Mouse (Mus musculus) embryonic fibroblast, embryonic 13.5 days (primary cell): ENCODE results near the gene Magea10. TPM values are rescaled to one million over a fixed set of nuclear protein-coding genes. Genes with fewer than 3 reads are reported as not detected.

Experiments used
- H3K27ac ChIP-seq: 2 replicates; pipeline ENCODE4 v1.5.1; 2012; ENCODE audit warnings: low read length, control low read depth, inconsistent platforms; ENCODE audit not compliant: insufficient read depth
- H3K4me1 ChIP-seq: 2 replicates; pipeline ENCODE4 v1.6.1; 2011; ENCODE audit warnings: low read length; ENCODE audit not compliant: control insufficient read depth, insufficient read depth
- H3K4me3 ChIP-seq: 2 replicates; pipeline ENCODE4 v1.5.1; 2011; ENCODE audit warnings: mild to moderate bottlenecking, control low read depth, low read length; ENCODE audit not compliant: insufficient read depth
- CTCF ChIP-seq: IDR thresholded peaks from 2 replicates; pipeline ENCODE4 v1.5.1; 2011; ENCODE audit warnings: mild to moderate bottlenecking, control low read depth, low read length, moderate library complexity, borderline replicate concordance; ENCODE audit not compliant: insufficient read depth
- POLR2A ChIP-seq: IDR thresholded peaks from 2 replicates; pipeline ENCODE4 v1.6.1; 2011; ENCODE audit warnings: low read depth, mild to moderate bottlenecking, control low read depth, low read length, moderate library complexity
- polyA plus RNA-seq: library from polyadenylated mRNA; stranded (reverse); fragments of >200 nt; gene quantifications from 2 replicates; pipeline ENCODE4 v1.2.4, GENCODE M21; 2011; ENCODE audit warnings: low read depth; ENCODE audit not compliant: missing spikeins, insufficient read length

Magea10 gene
- polyA plus RNA-seq, result not detected in 2 replicates

GRCm38 (mm10) chrX:72386758-72387157, at the start of gene Magea10:
TSS of gene Magea10 (minus strand) at chrX:72386858.
- TF ChIP-seq CTCF (no peak), POLR2A (no peak)
- no peak within 1 kb of the TSS for H3K4me3 ChIP-seq
- no peaks in the 10 kb centered on the region for H3K4me1 ChIP-seq
- H3K27ac ChIP-seq, result no peak within 1 kb of the TSS

GRCm38 (mm10) chrX:72381972-72382371, 4.7 kb downstream of the Magea10 start:
- TF ChIP-seq CTCF (no peak), POLR2A (no peak)
- Histone ChIP-seq H3K4me1 (no peaks in the 10 kb centered on the region), H3K27ac (no peak overlapping the region), H3K4me3 (no peak overlapping the region)

Other genes starting within 250 kb of the Magea10 start
- not detected in 2 replicates for gene Magea4, start 164.8 kb downstream of the Magea10 start, polyA plus RNA-seq
- 3.0 and 4.7 TPM in 2 replicates for gene Gabre, start 112.1 kb downstream of the Magea10 start, polyA plus RNA-seq